Mouse (Mus musculus) hindbrain, postnatal 0 days (tissue): ENCODE data around the gene Slc4a4. TPM values are rescaled to one million over a fixed set of nuclear protein-coding genes. Genes with fewer than 3 reads are reported as not detected.

ENCODE experiments used
- ATAC-seq: fragments of 200-750 bp; cut with Nextera tagmentation; 2 replicates; pipeline ENCODE4 v1.8.0; 2017; ENCODE audit warnings: mild to moderate bottlenecking, moderate TSS enrichment, moderate library complexity
- DNase-seq: peaks from one replicate; pipeline ENCODE4 v3.0.0-alpha.2; 2015; ENCODE audit warnings: low spot score
- H3K27ac ChIP-seq: fragments of 300-500 bp; sonication (generic); 2 replicates; pipeline ENCODE4 v1.5.1; 2014; ENCODE audit warnings: mild to moderate bottlenecking
- H3K27me3 ChIP-seq: fragments of 300-500 bp; sonication (generic); 2 replicates; pipeline ENCODE4 v1.6.1; 2014; ENCODE audit warnings: low read length, mixed read lengths; ENCODE audit not compliant: insufficient read depth
- H3K36me3 ChIP-seq: fragments of 300-500 bp; sonication (generic); 2 replicates; pipeline ENCODE4 v1.6.1; 2014; ENCODE audit warnings: low read length, mixed read lengths; ENCODE audit not compliant: insufficient read depth
- H3K4me1 ChIP-seq: fragments of 300-500 bp; sonication (generic); 2 replicates; pipeline ENCODE4 v1.6.1; 2014; ENCODE audit warnings: antibody characterized with exemption, low read length, mixed read lengths; ENCODE audit not compliant: insufficient read depth
- H3K4me2 ChIP-seq: fragments of 300-500 bp; sonication (generic); 2 replicates; pipeline ENCODE4 v1.6.1; 2014; ENCODE audit warnings: low read depth, mild to moderate bottlenecking, low read length, moderate library complexity, mixed read lengths
- H3K4me3 ChIP-seq: fragments of 300-500 bp; sonication (generic); 2 replicates; pipeline ENCODE4 v1.5.1; 2014; ENCODE audit warnings: low read length
- H3K9ac ChIP-seq: fragments of 300-500 bp; sonication (generic); replicated peaks from 2 replicates; pipeline ENCODE4 v1.6.1; 2014; ENCODE audit warnings: mild to moderate bottlenecking, low read length, moderate library complexity, mixed read lengths
- H3K9me3 ChIP-seq: fragments of 300-500 bp; sonication (generic); 2 replicates; pipeline ENCODE4 v1.6.1; 2016; ENCODE audit warnings: low read length, mixed read lengths
- CTCF ChIP-seq: IDR thresholded peaks from 2 replicates; pipeline ENCODE4 v1.5.1; 2016; ENCODE audit warnings: antibody characterized with exemption, control low read depth, low read depth
- WGBS: fragments of 180-500 bp; shearing (Covaris S2); extraction: QIAGEN DNeasy Blood & Tissue Kit; methylation state at CpG from one replicate; pipeline ENCODE4 v1.1.7; 2014; 5-methylcytosine and 5-hydroxymethylcytosine counted together
- polyA plus RNA-seq: library from polyadenylated mRNA; unstranded; fragments of >200 nt; fragmentation: Nextera tagmentation; extraction: Ambion mirVana; gene quantifications from 2 replicates; pipeline ENCODE4 v1.2.1, GENCODE M21; 2015
- total RNA-seq: library from RNA; depleted of rRNA; stranded (reverse); fragments of >200 nt; gene quantifications from 2 replicates; pipeline ENCODE4 v1.2.3, GENCODE M21; 2014; rRNA removed

Gene Slc4a4
- total RNA-seq: 68.8 and 73.0 TPM in 2 replicates
- polyA plus RNA-seq: 30.6 and 31.1 TPM in 2 replicates

- 2% methylated on average over 71 of the region's 119 CpGs for WGBS
- Histone ChIP-seq H3K4me2 (peak within 1 kb of the TSS; percentile 89), H3K27ac (peak within 1 kb of the TSS; percentile 51; the same call in 1 of the 2 replicates), H3K9me3 (no peaks in the 10 kb centered on the region), H3K36me3 (no peaks in the 10 kb centered on the region), H3K4me3 (peak within 1 kb of the TSS; percentile 81), H3K4me1 (no peaks in the 10 kb centered on the region), H3K9ac (peak within 1 kb of the TSS; percentile 73), H3K27me3 (0 out of 2 replicates have a peak, but pooled peaks cover 6% of the 10 kb centered on the region)
- ATAC-seq: peak; percentile 92
- no peak for TF ChIP-seq CTCF
- DNase-seq: peak; percentile 72
These were observed at the start of gene Slc4a4 for GRCm38 (mm10) chr5:88886668-88887555. Gene Slc4a4, plus strand, starts transcription at chr5:88886818.

- H3K27me3 ChIP-seq: no peaks in the 10 kb centered on the region
These were observed 46.4 kb upstream of the Slc4a4 start for GRCm38 (mm10) chr5:88840080-88840798.

GRCm38 (mm10) chr5:88857311-88857710 is 29.3 kb upstream of the Slc4a4 start:
- Histone ChIP-seq H3K4me3 (no peak overlapping the region), H3K9ac (no peak overlapping the region), H3K9me3 (no peaks in the 10 kb centered on the region), H3K27me3 (no peaks in the 10 kb centered on the region), H3K27ac (no peak overlapping the region), H3K36me3 (no peaks in the 10 kb centered on the region), H3K4me1 (no peaks in the 10 kb centered on the region), H3K4me2 (no peak overlapping the region)
- ATAC-seq (no peak), DNase-seq (no peak)
- no peak for TF ChIP-seq CTCF
- WGBS: 81% methylated on average over 3 of the region's 3 CpGs

More at GRCm38 (mm10) chr5:88840080-88840798, 46.4 kb upstream of the Slc4a4 start:
- DNase-seq: no peak
- Histone ChIP-seq H3K36me3 (no peaks in the 10 kb centered on the region), H3K9me3 (no peaks in the 10 kb centered on the region), H3K4me3 (no peak overlapping the region), H3K4me2 (no peak overlapping the region), H3K4me1 (no peaks in the 10 kb centered on the region), H3K9ac (no peak overlapping the region), H3K27ac (no peak overlapping the region)
- no peak for ATAC-seq
- 67% methylated on average over 5 of the region's 5 CpGs for WGBS
- no peak for TF ChIP-seq CTCF

- 89% methylated on average over 4 of the region's 4 CpGs for WGBS
- H3K27me3 ChIP-seq: no peaks in the 10 kb centered on the region
- H3K4me3 ChIP-seq: no peak overlapping the region
- ATAC-seq: no peak
- no peak overlapping the region for H3K4me2 ChIP-seq
- H3K9me3 ChIP-seq: no peaks in the 10 kb centered on the region
- no peak overlapping the region for H3K27ac ChIP-seq
- no peak for DNase-seq
- no peak overlapping the region for H3K9ac ChIP-seq
- H3K36me3 ChIP-seq: no peaks in the 10 kb centered on the region
- no peaks in the 10 kb centered on the region for H3K4me1 ChIP-seq
- no peak for TF ChIP-seq CTCF
These were observed 28.8 kb upstream of the Slc4a4 start for GRCm38 (mm10) chr5:88857801-88858200.

- DNase-seq (no peak), ATAC-seq (no peak)
- no peak overlapping the region for H3K4me2 ChIP-seq
- no peaks in the 10 kb centered on the region for H3K36me3 ChIP-seq
- H3K9me3 ChIP-seq: no peaks in the 10 kb centered on the region
- no peak overlapping the region for H3K27ac ChIP-seq
- TF ChIP-seq CTCF: no peak
- no peaks in the 10 kb centered on the region for H3K27me3 ChIP-seq
- 72% methylated on average over 4 of the region's 4 CpGs for WGBS
- H3K4me3 ChIP-seq: no peak overlapping the region
- no peaks in the 10 kb centered on the region for H3K4me1 ChIP-seq
- no peak overlapping the region for H3K9ac ChIP-seq
These were observed 28.4 kb upstream of the Slc4a4 start for GRCm38 (mm10) chr5:88858226-88858625.

- no peak overlapping the region for H3K4me3 ChIP-seq
- no peaks in the 10 kb centered on the region for H3K27me3 ChIP-seq
- 77% methylated on average over 3 of the region's 3 CpGs for WGBS
- ATAC-seq (no peak), DNase-seq (no peak)
- H3K4me2 ChIP-seq: no peak overlapping the region
- no peak overlapping the region for H3K9ac ChIP-seq
- H3K4me1 ChIP-seq: no peaks in the 10 kb centered on the region
- TF ChIP-seq CTCF: peak; percentile 57
- no peaks in the 10 kb centered on the region for H3K9me3 ChIP-seq
- no peaks in the 10 kb centered on the region for H3K36me3 ChIP-seq
- no peak overlapping the region for H3K27ac ChIP-seq
These were observed 24.5 kb upstream of the Slc4a4 start for GRCm38 (mm10) chr5:88862163-88862562.
